Mouse (Mus musculus) retina, postnatal 1 day (tissue): ENCODE data around the gene Gm8994.
"Not testable (repeated sequence)": the region's sequence is repeated elsewhere in the genome, so short reads cannot be mapped to it uniquely, and the experiment has no call there.

ENCODE experiments used
- DNase-seq: peaks from one replicate; pipeline ENCODE4 v3.0.0-alpha.2; 2012

The Gm8994 gene

DNA sequence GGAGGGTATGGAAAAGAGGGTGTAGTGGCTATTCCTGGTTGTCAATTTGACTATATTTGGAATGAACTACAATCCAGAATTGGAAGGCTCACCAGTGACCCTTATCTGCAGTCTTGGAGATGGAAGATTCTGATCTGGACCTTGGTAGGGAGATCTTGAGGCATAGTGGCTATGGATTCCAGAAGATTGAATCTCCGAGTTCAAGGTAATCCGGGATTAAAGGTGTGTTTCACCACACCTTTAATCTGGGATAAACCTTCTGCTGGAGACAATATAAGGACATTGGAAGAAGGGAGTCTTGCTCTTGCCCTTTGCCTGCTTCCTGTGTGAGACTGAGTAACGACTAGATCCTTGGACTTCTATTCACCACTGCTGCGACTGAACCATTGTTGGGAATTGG is at the start of gene Gm8994:
Gm8994 (plus strand) TSS at position 301 of the 400 bp plus-strand sequence.
- not testable (repeated sequence) for DNase-seq

- no peak for DNase-seq
Measured at GRCm38 (mm10) chr6:136277685-136278084, 49.7 kb upstream of the Gm8994 start.

GRCm38 (mm10) chr6:136284565-136284964 is 42.8 kb upstream of the Gm8994 start:
- no peak for DNase-seq

GRCm38 (mm10) chr6:136286180-136286579 is 41.2 kb upstream of the Gm8994 start:
- DNase-seq, result no peak

DNA sequence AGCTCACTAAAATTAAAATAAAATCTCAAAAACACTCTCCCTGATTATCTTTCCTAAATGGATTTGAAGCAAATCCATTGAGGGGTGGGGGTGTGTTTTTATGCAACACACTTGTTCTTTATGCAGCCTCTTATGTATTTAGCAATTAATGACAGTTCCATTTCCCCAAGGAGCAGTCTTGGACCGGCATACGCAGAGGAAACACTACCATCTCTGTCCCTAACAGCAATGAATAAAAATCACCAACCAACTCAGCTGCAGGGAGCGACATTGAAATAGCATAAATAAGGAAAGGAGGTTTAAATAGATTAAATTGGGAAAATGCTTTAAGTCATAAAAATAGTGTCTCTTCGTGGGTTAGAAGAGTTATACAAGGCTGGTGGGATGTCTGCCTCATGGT is 40.8 kb upstream of the Gm8994 start:
- no peak for DNase-seq

DNA sequence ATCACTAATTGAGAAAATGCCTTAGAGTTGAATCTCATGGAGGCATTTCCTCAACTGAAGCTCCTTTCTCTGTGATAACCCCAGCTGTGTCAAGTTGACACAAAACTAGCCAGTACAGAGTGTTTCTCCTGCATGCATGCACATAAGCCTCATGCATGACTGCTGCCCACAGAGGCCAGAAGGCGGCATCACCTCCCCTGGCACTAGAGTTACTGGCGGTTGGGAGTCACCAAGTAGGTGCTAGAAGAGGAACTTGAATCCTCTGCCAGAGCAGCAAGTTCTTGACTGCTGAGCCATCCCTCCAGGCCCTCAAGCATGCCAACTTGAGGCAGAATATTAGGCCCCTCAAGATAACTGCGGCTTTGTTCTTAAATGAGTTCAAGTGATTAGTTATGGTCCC is 35.9 kb upstream of the Gm8994 start:
- DNase-seq, result no peak

DNA sequence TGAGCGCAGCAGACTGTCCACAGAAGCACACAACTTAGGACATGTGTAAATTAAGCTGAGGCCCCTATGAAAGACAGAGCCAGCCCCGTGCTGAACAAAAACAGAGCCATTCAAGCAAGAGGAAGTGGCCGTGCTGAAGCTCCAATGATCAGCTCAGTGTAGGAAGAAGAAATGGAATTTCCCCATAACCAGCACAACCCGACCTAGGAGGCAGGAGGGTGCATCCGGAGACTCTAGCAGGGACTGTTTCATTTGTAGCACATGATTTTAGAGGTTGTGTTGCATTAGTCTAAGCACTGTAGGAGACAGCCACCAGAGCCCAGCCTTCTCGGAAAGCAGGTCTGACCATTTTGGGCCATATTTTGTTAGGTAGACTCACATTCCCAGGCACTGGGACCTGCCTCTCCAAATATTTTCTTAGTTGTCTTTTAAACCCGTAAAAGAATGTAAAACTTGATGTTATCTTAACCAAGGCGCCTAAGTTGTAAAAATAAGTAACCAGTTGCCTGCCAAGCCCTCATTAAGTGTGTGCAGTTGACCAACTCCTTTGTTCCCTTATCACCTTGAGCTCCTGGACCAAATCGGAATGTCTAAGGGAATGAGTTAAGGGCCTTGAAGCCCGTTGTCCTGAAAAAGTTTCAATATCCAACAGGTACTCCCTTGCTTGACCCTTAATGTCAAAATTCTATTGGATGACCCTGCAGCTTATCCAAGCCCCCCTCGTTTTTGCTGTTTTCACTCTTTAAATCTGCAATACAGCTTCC is 35.2 kb upstream of the Gm8994 start:
- DNase-seq, result no peak

DNA sequence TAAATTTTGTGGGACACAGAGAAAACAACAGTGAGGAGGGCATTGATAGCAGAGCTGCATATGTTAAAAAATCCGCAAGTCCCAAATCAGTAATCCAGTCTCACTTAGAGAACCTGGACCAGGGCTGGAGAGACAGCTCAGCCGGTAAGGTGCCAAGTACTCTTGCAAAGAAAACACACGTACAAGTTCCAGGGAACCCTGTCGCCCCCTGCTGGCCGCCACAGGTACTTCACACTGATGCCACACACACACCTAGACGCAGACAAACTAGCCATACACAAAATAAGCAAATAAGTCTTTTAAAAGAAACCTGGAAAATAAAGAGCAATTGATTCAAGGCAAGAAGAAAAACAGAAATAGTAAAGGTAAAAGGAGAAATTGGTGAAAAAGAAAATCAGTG is 33.6 kb upstream of the Gm8994 start:
- no peak for DNase-seq

DNA sequence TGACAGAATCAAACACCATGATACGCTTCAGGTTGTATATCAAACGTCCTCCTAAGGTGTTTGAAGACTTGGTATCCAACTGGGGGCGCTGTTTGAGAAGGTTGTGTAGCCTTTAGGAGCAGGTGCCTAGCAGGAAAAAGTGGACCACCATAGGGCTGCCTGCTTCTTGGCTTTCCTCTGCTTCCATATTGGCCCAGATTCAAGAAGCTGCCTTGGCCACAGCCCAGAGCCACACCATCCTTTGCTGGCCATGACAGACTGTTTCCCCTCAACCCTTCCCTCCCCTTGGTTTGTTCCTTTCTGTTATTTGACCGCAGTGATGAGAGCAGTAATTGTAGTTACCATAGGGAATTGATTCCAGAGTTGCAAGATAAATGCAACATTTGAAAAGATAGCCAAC is 31.5 kb upstream of the Gm8994 start:
- DNase-seq, result no peak

DNA sequence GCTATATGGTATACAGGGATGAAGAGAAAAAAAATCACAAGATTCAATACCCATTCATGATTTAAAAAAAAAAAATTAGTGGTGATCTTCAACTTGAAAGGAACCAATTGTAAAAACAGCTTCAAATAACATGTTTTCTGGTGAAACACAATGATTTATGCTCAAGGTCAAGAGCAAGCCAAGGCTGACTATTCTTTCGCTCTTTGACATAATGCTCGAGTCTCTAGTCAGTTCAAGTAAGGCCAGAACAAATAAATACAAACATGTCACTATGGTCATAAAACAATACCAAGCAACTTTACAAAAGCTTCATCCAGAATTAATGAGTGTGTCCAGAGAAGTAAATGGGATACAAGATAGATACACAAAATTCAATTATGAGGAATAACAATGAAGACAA is 31.1 kb upstream of the Gm8994 start:
- no peak for DNase-seq

DNA sequence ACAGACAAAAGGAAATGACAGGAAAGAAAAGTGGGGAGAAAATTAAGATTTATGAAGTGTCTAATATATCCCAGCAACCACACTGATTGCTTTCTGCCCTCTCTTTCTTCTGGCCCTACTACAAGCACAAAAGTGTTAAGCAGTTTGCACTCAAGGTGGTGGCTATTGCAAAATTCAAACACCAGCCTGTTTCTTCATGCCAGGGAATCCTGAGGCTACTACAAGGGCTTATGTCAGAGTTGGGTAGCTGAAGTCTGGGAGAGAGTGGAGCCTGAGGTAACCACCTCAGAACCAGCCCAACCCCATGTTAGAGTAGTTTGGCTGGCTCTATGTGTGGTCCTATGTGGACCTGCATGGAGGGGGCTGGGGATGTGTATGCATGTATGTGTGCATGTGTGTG is 23.8 kb upstream of the Gm8994 start:
- no peak for DNase-seq

- DNase-seq, result no peak
Measured at GRCm38 (mm10) chr6:136304369-136304988, 22.9 kb upstream of the Gm8994 start.

- DNase-seq, result no peak
Measured at GRCm38 (mm10) chr6:136309487-136309886, 17.9 kb upstream of the Gm8994 start.

DNA sequence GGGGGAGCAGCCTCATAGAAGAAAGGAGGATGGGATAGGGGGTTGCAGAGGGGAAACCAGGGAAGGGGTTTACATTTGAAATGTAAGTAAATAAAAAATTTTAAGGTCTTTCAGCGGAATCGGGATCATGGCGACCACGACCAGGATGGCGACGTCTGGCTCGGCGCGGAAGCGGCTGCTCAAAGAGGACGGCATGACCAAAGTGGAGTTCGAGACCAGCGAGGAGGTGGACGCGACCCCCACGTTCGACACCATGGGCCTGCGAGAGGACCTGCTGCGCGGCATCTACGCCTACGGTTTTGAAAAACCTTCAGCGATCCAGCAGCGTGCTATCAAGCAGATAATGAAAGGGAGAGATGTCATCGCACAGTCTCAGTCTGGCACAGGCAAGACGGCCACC is 1.1 kb downstream of the Gm8994 start:
- DNase-seq, result not testable (repeated sequence)

DNA sequence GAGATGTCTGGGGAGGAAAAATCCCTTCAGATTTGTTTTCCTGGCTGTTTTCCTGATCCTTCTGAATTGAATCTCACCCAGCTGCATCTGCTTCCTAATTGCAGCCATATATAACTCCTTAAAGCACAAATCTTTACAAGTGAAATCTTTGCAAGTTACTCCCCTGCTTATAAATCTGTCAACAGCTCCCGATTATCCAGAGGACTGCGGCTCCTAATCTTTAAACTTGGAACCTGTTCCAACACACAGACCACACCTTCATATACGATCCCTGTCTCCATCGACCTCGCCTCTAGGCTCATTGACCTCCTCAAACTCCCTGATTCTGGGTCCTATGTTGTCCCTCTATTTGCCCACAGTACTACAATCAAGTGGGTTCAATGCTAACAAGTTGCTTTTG is 13.3 kb downstream of the Gm8994 start:
- no peak for DNase-seq

GRCm38 (mm10) chr6:136341093-136341492 is 13.8 kb downstream of the Gm8994 start:
- no peak for DNase-seq

GRCm38 (mm10) chr6:136343868-136344267 is 16.5 kb downstream of the Gm8994 start:
- DNase-seq, result no peak

DNA sequence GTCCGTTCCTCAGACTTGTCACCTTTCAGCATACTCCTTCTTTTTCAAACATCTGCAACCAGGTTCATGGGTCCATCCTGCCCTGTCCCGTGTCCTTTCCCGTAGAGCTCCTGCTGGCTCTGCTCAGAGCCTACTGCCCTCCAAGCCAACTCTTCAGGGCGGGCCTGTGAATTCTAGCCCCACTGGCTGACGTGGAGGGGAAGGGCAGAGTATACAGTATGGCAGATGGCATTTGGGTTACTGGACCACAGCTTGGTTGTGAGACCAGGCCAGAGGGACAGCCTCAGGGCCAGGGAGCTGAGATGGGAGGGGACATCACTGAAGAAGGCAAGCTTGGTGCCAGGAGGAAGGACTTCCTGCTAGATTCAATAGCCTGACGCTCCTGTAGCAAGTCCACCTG is 17.7 kb downstream of the Gm8994 start:
- DNase-seq, result no peak

- no peak for DNase-seq
Measured at GRCm38 (mm10) chr6:136345641-136346040, 18.3 kb downstream of the Gm8994 start.

- peak; percentile 12 for DNase-seq
Measured at GRCm38 (mm10) chr6:136347053-136347452, 19.7 kb downstream of the Gm8994 start.

GRCm38 (mm10) chr6:136347631-136348030 is 20.3 kb downstream of the Gm8994 start:
- no peak for DNase-seq

DNA sequence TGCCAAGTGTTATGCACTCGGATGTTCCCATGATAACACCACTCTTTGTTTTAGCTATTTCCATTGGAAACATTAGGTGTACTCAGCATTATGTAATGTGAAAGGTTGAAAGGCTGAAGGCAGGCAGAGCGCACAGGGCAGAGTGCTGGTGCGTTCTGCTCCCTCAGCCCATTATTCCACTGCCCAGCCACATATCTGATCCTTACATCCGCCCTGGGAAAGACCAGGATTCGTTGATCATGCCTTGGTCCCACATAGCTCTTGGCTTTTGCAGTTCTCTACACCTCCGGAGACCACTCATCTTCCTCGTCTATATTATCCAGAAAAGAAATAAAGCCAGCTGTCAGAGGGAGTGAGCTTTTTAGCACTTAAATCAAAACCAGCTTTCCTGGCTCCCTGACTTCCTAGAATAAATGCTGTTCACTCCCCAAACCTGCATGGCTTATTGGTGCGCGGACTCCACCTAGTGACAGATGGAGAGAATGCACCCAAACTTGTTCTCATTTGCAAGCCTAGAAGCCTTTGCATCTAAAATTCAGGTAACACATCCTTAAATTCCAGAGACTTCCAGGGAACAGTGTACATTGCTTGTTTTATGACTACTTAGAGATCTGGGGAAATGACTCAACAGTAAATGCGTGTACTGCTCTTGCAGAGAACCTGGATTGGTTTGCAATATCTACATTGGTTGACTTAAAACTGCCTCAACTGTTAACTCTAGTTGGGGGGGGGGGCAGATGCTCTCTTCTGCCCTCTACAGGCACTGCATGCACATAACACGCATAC is 26.3 kb downstream of the Gm8994 start:
- DNase-seq, result peak; percentile 79

DNA sequence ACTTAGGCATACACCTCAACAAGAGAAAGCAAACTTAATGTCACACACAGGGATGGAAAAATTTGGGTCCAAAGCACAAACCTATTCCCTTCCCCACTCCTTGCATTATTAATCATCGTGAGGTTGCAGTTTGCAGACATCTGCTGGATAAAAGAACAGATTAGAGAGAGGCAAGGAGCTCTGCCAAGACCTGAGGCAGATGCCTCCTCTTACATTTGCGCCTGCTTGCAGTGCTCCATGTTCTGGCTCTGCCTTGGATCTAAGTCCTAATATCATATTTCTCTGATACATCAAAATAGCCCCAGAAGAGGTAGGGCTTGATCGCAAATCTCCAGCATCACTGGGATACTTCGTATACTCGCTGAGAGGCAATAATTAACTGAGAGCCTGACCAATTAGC is 31.1 kb downstream of the Gm8994 start:
- no peak for DNase-seq

- DNase-seq, result no peak
Measured at GRCm38 (mm10) chr6:136363313-136363712, 36.0 kb downstream of the Gm8994 start.
